Mouse (Mus musculus) intestine, embryonic 15.5 days (tissue): Measurements from ENCODE around the gene Zbtb32. TPM values are rescaled to one million over a fixed set of nuclear protein-coding genes. Genes with fewer than 3 reads are reported as not detected.
A peak's percentile ranks its signal among the peaks of the same experiment; 100 is the strongest.

Experiments used
- ATAC-seq: fragments of 200-750 bp; cut with Nextera tagmentation; 2 replicates; pipeline ENCODE4 v1.8.0; 2017; ENCODE audit warnings: moderate TSS enrichment, moderate library complexity
- H3K27ac ChIP-seq: fragments of 300-500 bp; sonication (generic); 2 replicates; pipeline ENCODE4 v1.5.1; 2015; ENCODE audit warnings: mild to moderate bottlenecking, inconsistent platforms
- H3K27me3 ChIP-seq: fragments of 300-500 bp; sonication (generic); replicated peaks from 2 replicates; pipeline ENCODE4 v1.6.1; 2015; ENCODE audit warnings: inconsistent platforms
- H3K36me3 ChIP-seq: fragments of 300-500 bp; sonication (generic); 2 replicates; pipeline ENCODE4 v1.6.1; 2015; ENCODE audit warnings: inconsistent platforms
- H3K4me1 ChIP-seq: fragments of 300-500 bp; sonication (generic); replicated peaks from 2 replicates; pipeline ENCODE4 v1.6.1; 2015; ENCODE audit warnings: inconsistent platforms
- H3K4me2 ChIP-seq: fragments of 300-500 bp; sonication (generic); replicated peaks from 2 replicates; pipeline ENCODE4 v1.6.1; 2015; ENCODE audit warnings: mild to moderate bottlenecking, inconsistent platforms
- H3K4me3 ChIP-seq: fragments of 300-500 bp; sonication (generic); replicated peaks from 2 replicates; pipeline ENCODE4 v1.5.1; 2015; ENCODE audit warnings: inconsistent platforms
- H3K9ac ChIP-seq: fragments of 300-500 bp; sonication (generic); 2 replicates; pipeline ENCODE4 v1.6.1; 2015; ENCODE audit warnings: inconsistent platforms
- H3K9me3 ChIP-seq: fragments of 300-500 bp; sonication (generic); 2 replicates; pipeline ENCODE4 v1.6.1; 2016; ENCODE audit warnings: inconsistent platforms
- WGBS: fragments of 180-500 bp; shearing (Covaris S2); methylation state at CpG from one replicate; pipeline ENCODE4 v1.1.7; 2015; 5-methylcytosine and 5-hydroxymethylcytosine counted together
- polyA plus RNA-seq: library from polyadenylated mRNA; unstranded; fragments of >200 nt; fragmentation: Nextera tagmentation; extraction: Ambion mirVana; gene quantifications from 2 replicates; pipeline ENCODE4 v1.2.1, GENCODE M21; 2015

Zbtb32 gene
- polyA plus RNA-seq, 1 experiment from 2014 or later: 0.87 TPM

- Histone ChIP-seq H3K9me3 (no peaks in the 10 kb centered on the region), H3K4me2 (no peak overlapping the region), H3K27me3 (no peaks in the 10 kb centered on the region), H3K9ac (no peak overlapping the region), H3K27ac (no peak overlapping the region), H3K4me3 (no peak overlapping the region), H3K36me3 (peaks cover 43% of the 10 kb centered on the region), H3K4me1 (peaks cover 20% of the 10 kb centered on the region)
- 96% methylated on average over 7 of the region's 7 CpGs for WGBS
- ATAC-seq: no peak
Measured at GRCm38 (mm10) chr7:30585170-30585569, 13.5 kb downstream of the Zbtb32 start.

DNA sequence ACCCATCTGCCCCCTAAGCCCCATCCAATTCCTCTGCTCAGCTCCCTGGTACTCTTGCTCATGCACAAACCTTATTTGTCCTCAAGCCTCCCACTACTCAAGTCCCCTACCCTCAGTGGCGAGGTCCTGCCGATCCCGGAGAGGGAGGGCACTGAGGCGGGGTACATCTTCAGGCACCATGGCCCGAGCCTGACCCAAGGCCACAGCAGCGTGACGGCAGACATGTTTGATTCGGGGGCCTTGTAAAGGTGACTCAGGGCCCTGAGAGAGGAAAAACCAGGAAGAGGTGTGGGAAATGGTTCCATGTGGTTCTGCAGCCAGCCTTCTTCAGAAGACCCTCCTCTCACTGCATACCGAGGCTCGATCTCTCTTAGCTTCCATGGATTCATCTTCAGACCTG lies 14.4 kb downstream of the Zbtb32 start:
- no peak overlapping the region for H3K4me3 ChIP-seq
- H3K4me1 ChIP-seq: peaks cover 14% of the 10 kb centered on the region; the same call in 1 of the 2 replicates
- no peak overlapping the region for H3K4me2 ChIP-seq
- no peak for ATAC-seq
- no peak overlapping the region for H3K27ac ChIP-seq
- no peaks in the 10 kb centered on the region for H3K9me3 ChIP-seq
- peaks cover 51% of the 10 kb centered on the region for H3K36me3 ChIP-seq
- WGBS: 94% methylated on average over 10 of the region's 10 CpGs
- no peak overlapping the region for H3K9ac ChIP-seq
- no peaks in the 10 kb centered on the region for H3K27me3 ChIP-seq

GRCm38 (mm10) chr7:30581547-30581946 lies 17.2 kb downstream of the Zbtb32 start:
- WGBS: 96% methylated on average over 16 of the region's 16 CpGs
- no peak overlapping the region for H3K27ac ChIP-seq
- H3K36me3 ChIP-seq: peaks cover 75% of the 10 kb centered on the region
- H3K4me3 ChIP-seq: no peak overlapping the region
- H3K9me3 ChIP-seq: no peaks in the 10 kb centered on the region
- no peak overlapping the region for H3K9ac ChIP-seq
- peaks cover 2% of the 10 kb centered on the region; the same call in 1 of the 2 replicates for H3K4me1 ChIP-seq
- no peak overlapping the region for H3K4me2 ChIP-seq
- ATAC-seq: no peak
- H3K27me3 ChIP-seq: no peaks in the 10 kb centered on the region

DNA sequence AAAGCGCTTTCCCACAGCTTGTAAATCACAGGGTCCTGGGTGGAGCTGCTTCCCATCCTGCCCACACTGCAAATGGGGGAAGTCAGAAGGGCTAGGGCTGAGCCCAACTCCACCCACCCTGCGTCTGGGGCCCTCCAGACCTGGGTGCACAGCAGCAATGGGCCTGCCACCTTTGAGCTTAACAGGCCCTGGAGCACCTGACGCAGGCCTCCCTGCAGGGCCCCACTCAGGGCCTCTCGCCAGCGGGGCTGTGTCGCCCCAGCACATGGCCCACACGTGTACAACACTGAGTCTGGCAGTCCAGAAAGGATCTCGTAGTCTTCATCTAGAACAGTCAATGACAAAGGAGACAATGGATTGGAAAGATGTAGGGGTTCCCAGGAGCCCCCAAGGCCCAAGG lies 18.8 kb downstream of the Zbtb32 start:
- Histone ChIP-seq H3K4me1 (no peaks in the 10 kb centered on the region), H3K27ac (no peak overlapping the region)
- ATAC-seq: peak; percentile 81

GRCm38 (mm10) chr7:30572969-30573368 lies 25.7 kb downstream of the Zbtb32 start:
- ATAC-seq: no peak
- H3K27ac ChIP-seq: no peak overlapping the region
- WGBS: 78% methylated on average over 2 of the region's 2 CpGs

More for the DNA sequence above, 18.8 kb downstream of the Zbtb32 start:
- 83% methylated on average over 8 of the region's 8 CpGs for WGBS
- Histone ChIP-seq H3K4me2 (no peak overlapping the region), H3K4me3 (no peak overlapping the region), H3K27me3 (no peaks in the 10 kb centered on the region), H3K36me3 (peaks cover 78% of the 10 kb centered on the region), H3K9me3 (no peaks in the 10 kb centered on the region), H3K9ac (no peak overlapping the region)

DNA sequence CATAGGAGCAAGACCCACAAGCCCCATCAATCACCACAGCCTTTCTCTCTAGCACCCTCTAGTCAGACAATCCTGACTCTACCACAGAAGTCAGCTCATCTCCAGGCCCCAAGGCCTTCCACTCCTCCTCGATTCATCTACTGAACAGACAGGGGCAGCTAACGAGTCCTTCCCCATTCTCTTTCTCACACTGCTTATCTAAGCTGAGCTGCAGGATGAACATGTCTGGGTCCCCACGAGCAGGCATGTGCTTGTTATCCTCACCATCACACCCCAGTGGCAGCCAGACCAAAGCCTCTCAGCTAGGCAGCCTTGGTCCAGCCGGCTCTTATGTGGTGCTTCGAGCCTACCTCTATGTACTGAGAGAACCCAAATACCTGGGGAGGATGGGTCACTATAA lies 26.3 kb downstream of the Zbtb32 start:
- H3K9ac ChIP-seq: no peak overlapping the region
- H3K4me3 ChIP-seq: no peak overlapping the region
- H3K9me3 ChIP-seq: no peaks in the 10 kb centered on the region
- ATAC-seq: no peak
- H3K4me2 ChIP-seq: no peak overlapping the region
- H3K27me3 ChIP-seq: no peaks in the 10 kb centered on the region
- H3K4me1 ChIP-seq: no peaks in the 10 kb centered on the region
- 85% methylated on average over 5 of the region's 5 CpGs for WGBS
- H3K36me3 ChIP-seq: peaks cover 81% of the 10 kb centered on the region
- no peak overlapping the region for H3K27ac ChIP-seq

More at GRCm38 (mm10) chr7:30572969-30573368, 25.7 kb downstream of the Zbtb32 start:
- no peak overlapping the region for H3K4me3 ChIP-seq
- H3K9me3 ChIP-seq: no peaks in the 10 kb centered on the region
- H3K4me2 ChIP-seq: no peak overlapping the region
- no peak overlapping the region for H3K9ac ChIP-seq
- H3K36me3 ChIP-seq: peaks cover 87% of the 10 kb centered on the region
- H3K4me1 ChIP-seq: no peaks in the 10 kb centered on the region
- no peaks in the 10 kb centered on the region for H3K27me3 ChIP-seq

DNA sequence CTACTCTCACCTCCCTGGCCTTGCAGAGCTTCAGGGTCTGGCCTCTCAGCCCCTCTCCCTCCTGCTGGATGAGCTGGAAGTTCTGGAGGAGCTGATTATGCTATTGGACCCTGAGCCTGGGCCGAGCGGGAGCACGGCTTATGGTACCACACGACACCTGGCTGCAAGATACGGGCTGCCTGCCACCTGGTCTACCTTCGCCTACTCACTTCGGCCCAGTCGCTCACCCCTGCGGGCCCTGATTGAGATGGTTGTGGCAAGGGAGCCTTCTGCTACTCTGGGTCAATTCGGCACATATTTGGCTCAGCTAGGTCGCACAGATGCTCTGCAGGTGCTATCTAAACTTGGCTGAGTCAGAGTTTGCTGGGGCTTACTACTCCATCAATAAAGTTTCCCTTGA lies 31.2 kb downstream of the Zbtb32 start:
- no peak for ATAC-seq
- H3K36me3 ChIP-seq: peaks cover 53% of the 10 kb centered on the region
- WGBS: 86% methylated on average over 11 of the region's 11 CpGs

DNA sequence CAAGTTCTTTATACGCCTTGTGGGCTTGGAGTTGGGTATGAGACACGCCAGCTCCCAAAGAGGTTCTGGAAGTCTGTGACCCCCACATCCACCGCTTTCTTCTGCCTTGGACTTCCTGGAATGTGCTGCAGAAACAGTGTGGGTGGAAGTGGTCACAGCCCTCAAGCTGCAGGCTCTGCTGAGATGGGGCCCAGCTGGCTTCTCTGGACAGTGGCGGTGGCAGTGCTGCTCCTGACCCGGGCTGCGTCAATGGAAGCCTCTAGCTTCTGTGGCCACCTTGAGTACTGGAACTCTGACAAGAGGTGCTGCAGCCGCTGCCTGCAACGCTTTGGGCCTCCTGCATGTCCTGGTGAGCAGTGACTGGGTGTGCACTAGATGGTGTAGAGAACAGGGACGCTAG lies 32.7 kb downstream of the Zbtb32 start:
- H3K36me3 ChIP-seq: peaks cover 46% of the 10 kb centered on the region
- ATAC-seq: no peak
- no peak overlapping the region for H3K4me3 ChIP-seq
- H3K9me3 ChIP-seq: no peaks in the 10 kb centered on the region
- WGBS: 75% methylated on average over 9 of the region's 9 CpGs
- peaks cover 11% of the 10 kb centered on the region; the same call in 1 of the 2 replicates for H3K4me1 ChIP-seq
- H3K9ac ChIP-seq: no peak overlapping the region
- no peak overlapping the region for H3K4me2 ChIP-seq
- H3K27ac ChIP-seq: no peak overlapping the region
- no peaks in the 10 kb centered on the region for H3K27me3 ChIP-seq

More for the DNA sequence above, 31.2 kb downstream of the Zbtb32 start:
- H3K4me2 ChIP-seq: no peak overlapping the region
- H3K27me3 ChIP-seq: no peaks in the 10 kb centered on the region
- H3K27ac ChIP-seq: no peak overlapping the region
- H3K4me3 ChIP-seq: no peak overlapping the region
- H3K9ac ChIP-seq: no peak overlapping the region
- peaks cover 9% of the 10 kb centered on the region; the same call in 1 of the 2 replicates for H3K4me1 ChIP-seq
- H3K9me3 ChIP-seq: no peaks in the 10 kb centered on the region

DNA sequence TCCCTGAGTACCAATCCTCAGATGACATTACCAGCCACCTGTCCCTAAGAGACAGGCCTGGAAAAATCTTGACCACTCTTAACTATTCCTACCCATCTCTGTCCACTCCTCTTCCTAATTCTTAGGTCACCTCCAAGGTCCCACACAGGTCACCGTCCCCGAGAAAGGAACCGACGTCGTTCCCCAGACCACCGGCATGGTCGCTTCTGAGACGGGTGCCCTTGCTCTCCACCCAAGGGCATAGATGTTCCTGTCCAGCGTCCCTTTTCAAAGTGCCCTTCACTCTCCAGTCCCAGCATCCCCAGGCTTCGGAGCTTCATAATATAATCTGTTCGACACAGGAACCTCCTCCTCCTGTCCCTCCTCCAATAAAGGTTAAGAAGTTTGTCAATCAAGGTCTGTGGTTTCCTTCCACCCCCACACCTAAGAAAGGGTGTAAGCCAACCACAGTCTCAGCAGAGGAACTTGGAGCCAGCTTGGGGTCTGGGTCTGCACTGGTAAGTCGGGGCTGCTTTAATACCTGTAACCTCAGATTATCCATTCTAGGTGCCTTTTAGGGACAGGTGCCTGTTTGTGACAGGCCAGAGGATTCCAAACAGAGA lies 33.6 kb downstream of the Zbtb32 start, which contains the start of gene Igflr1:
TSS of gene Igflr1 (plus strand) at position 458 of the 602 bp plus-strand sequence.
- 96% methylated on average over 12 of the region's 12 CpGs for WGBS
- Histone ChIP-seq H3K9ac (no peak within 1 kb of the TSS), H3K27ac (no peak within 1 kb of the TSS), H3K4me3 (0 out of 2 replicates have a peak within 1 kb of the TSS, but pooled peaks have one; percentile 67), H3K4me2 (peak within 1 kb of the TSS; percentile 59; the same call in 1 of the 2 replicates), H3K4me1 (peaks cover 11% of the 10 kb centered on the region; the same call in 1 of the 2 replicates), H3K9me3 (no peaks in the 10 kb centered on the region), H3K27me3 (no peaks in the 10 kb centered on the region), H3K36me3 (peaks cover 36% of the 10 kb centered on the region)
- no peak for ATAC-seq

GRCm38 (mm10) chr7:30563906-30564280 lies 34.8 kb downstream of the Zbtb32 start:
- Histone ChIP-seq H3K9me3 (no peaks in the 10 kb centered on the region), H3K27me3 (no peaks in the 10 kb centered on the region), H3K4me1 (peaks cover 14% of the 10 kb centered on the region; the same call in 1 of the 2 replicates), H3K36me3 (peaks cover 24% of the 10 kb centered on the region), H3K4me2 (peak overlapping the region; percentile 59), H3K27ac (peak overlapping the region; percentile 96; the same call in 1 of the 2 replicates), H3K4me3 (peak overlapping the region; percentile 67), H3K9ac (0 out of 2 replicates have a peak overlapping the region, but pooled peaks have one; percentile 70)
- 21% methylated on average over 6 of the region's 6 CpGs for WGBS
- ATAC-seq: no peak

DNA sequence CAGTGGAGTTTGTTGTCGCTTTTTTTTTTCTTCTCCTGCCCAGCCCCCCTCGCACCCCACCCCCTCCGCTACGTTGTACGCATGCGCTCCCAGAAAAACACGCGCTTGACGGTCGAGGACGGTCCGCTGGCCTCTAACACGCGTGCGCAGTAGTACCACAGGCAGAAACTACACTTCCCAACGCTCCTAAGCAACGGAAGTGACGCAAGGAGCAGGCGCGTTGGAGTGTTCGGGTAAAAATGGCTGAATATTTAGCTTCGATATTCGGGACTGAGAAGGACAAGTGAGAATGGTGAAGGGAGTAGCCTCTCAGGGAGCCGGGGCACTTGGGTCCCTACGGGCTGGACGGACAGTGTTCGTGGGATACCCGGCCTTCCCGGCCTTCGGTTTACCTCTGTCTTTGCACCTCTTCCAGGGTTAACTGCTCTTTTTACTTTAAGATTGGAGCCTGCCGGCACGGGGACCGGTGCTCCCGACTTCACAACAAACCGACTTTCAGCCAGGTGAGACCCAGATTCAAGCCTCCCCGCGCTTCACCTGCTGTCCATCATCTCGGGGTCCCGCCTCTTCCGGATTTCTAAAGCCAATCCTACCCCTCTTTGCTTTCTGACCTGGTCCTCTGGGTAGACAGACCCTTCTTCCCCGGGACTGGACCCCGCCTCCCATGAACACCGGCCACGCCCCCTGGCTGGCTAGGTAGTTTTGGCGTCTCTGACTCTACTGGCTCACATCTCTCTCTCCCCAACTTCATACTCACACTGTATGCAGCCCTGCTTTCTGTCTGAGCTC lies 35.4 kb downstream of the Zbtb32 start, which contains the start of the genes U2af1l4, Gm49396 and Psenen:
TSS of gene U2af1l4 (plus strand) at position 185 of the 789 bp plus-strand sequence.
TSS of gene Gm49396 (plus strand) at position 228 of the 789 bp plus-strand sequence.
TSS of gene Psenen (minus strand) at position 511 of the 789 bp plus-strand sequence.
- 0% methylated on average over 45 of the region's 45 CpGs for WGBS
- H3K27me3 ChIP-seq: no peaks in the 10 kb centered on the region
- H3K4me2 ChIP-seq: peak within 1 kb of the TSS; percentile 77
- peak within 1 kb of the TSS; percentile 96 for H3K27ac ChIP-seq
- peak within 1 kb of the TSS; percentile 70 for H3K9ac ChIP-seq
- peak within 1 kb of the TSS; percentile 67 for H3K4me3 ChIP-seq
- H3K4me1 ChIP-seq: peaks cover 18% of the 10 kb centered on the region; the same call in 1 of the 2 replicates
- ATAC-seq: peak; percentile 90
- peaks cover 18% of the 10 kb centered on the region; the same call in 1 of the 2 replicates for H3K36me3 ChIP-seq
- no peaks in the 10 kb centered on the region for H3K9me3 ChIP-seq

DNA sequence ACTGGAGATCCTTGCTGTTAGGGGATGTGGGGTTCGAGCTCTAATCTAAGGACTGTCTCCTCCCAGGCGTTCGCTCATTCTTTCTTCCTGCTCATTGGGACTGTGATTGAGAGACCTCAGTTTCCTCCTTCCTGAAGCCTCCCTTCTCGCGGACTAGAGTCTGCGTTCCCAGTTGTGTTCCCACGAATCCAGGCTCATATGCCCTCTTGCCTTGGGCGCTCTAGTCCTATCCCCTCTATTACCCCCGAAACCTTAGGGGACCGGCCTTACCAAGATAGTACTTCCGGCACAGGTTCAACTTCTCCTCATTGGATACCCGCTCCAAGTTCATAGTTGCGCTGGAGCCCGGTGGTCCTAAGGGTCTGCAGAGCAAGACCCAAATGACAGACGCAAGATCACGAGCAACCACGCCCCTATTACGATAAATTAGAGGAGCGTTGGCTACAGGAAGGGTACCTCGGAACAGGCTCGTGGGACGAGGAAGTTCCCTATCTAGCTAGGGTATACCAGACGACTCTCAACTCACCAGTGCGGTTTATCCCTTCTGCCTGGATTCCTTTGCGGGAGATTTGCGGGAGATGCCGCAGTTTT lies 36.1 kb downstream of the Zbtb32 start:
- Histone ChIP-seq H3K9me3 (no peaks in the 10 kb centered on the region), H3K27ac (peak overlapping the region; percentile 81), H3K36me3 (peaks cover 16% of the 10 kb centered on the region; the same call in 1 of the 2 replicates), H3K4me3 (peak overlapping the region; percentile 67), H3K4me2 (peak overlapping the region; percentile 77), H3K9ac (peak overlapping the region; percentile 62), H3K4me1 (peaks cover 23% of the 10 kb centered on the region; the same call in 1 of the 2 replicates), H3K27me3 (no peaks in the 10 kb centered on the region)
- under 1% methylated on average over 27 of the region's 27 CpGs for WGBS
- no peak for ATAC-seq
